Mouse (Mus musculus): ENCODE data around the gene Dock8. TPM values are rescaled to one million over a fixed set of nuclear protein-coding genes. Genes with fewer than 3 reads are reported as not detected.

Gene Dock8
- polyA plus RNA-seq, 2 experiments: 4.8 to 8.3 TPM

- DNase-seq (ENCODE audit: low spot score): no peak
- no peak overlapping the region for H3K9ac ChIP-seq (ENCODE audit: low read depth, low read length, severe bottlenecking)
- TF ChIP-seq POLR2A (IDR thresholded peaks at IDR 0.05; ENCODE audit: borderline replicate concordance, extremely low read depth, insufficient read depth, insufficient read length): no peak
- no peaks in the 10 kb centered on the region for H3K9me3 ChIP-seq (ENCODE audit: control insufficient read depth, low read length)
- no peaks in the 10 kb centered on the region for H3K27me3 ChIP-seq (ENCODE audit: control insufficient read depth, insufficient read depth, low read length)
- H3K27ac ChIP-seq (replicated peaks; ENCODE audit: low read depth, low read length): no peak overlapping the region
- no peak overlapping the region for H3K4me3 ChIP-seq (replicated peaks; ENCODE audit: low read length)
- WGBS: 75% methylated on average over 4 of the region's 4 CpGs
- H3K36me3 ChIP-seq (ENCODE audit: control insufficient read depth, insufficient read depth, low read length): no peaks in the 10 kb centered on the region
- no peaks in the 10 kb centered on the region for H3K4me1 ChIP-seq (ENCODE audit: control insufficient read depth, insufficient read depth, low read length)
- H3K4me2 ChIP-seq (replicated peaks; ENCODE audit: low read depth, low read length, severe bottlenecking): no peak overlapping the region
- no peak for ATAC-seq (ENCODE audit: low FRiP score, low read depth)
Measured at GRCm38 (mm10) chr19:25146122-25146521, 146.8 kb downstream of the Dock8 start.

GRCm38 (mm10) chr19:25149788-25150187 is 150.5 kb downstream of the Dock8 start:
- Histone ChIP-seq H3K9me3 (ENCODE audit: control insufficient read depth, low read length) (no peaks in the 10 kb centered on the region), H3K9ac (ENCODE audit: low read depth, low read length, severe bottlenecking) (no peak overlapping the region), H3K4me1 (ENCODE audit: control insufficient read depth, insufficient read depth, low read length) (no peaks in the 10 kb centered on the region), H3K36me3 (ENCODE audit: control insufficient read depth, insufficient read depth, low read length) (no peaks in the 10 kb centered on the region), H3K4me3 (replicated peaks; ENCODE audit: low read length) (no peak overlapping the region), H3K4me2 (replicated peaks; ENCODE audit: low read depth, low read length, severe bottlenecking) (no peak overlapping the region), H3K27ac (replicated peaks; ENCODE audit: low read depth, low read length) (no peak overlapping the region), H3K27me3 (ENCODE audit: control insufficient read depth, insufficient read depth, low read length) (no peaks in the 10 kb centered on the region)
- whole genome bisulfite sequencing: 62% methylated on average over 8 of the region's 8 CpGs
- no peak for ATAC-seq (ENCODE audit: low FRiP score, low read depth)
- DNase-seq (ENCODE audit: low spot score): no peak
- TF ChIP-seq POLR2A (IDR thresholded peaks at IDR 0.05; ENCODE audit: borderline replicate concordance, extremely low read depth, insufficient read depth, insufficient read length): no peak

GRCm38 (mm10) chr19:25154506-25155178 is 155.3 kb downstream of the Dock8 start:
- Histone ChIP-seq H3K4me1 (ENCODE audit: control insufficient read depth, insufficient read depth, low read length) (no peaks in the 10 kb centered on the region), H3K4me2 (replicated peaks; ENCODE audit: low read depth, low read length, severe bottlenecking) (no peak overlapping the region), H3K9ac (ENCODE audit: low read depth, low read length, severe bottlenecking) (no peak overlapping the region), H3K27ac (replicated peaks; ENCODE audit: low read depth, low read length) (no peak overlapping the region), H3K27me3 (ENCODE audit: control insufficient read depth, insufficient read depth, low read length) (no peaks in the 10 kb centered on the region), H3K36me3 (ENCODE audit: control insufficient read depth, insufficient read depth, low read length) (no peaks in the 10 kb centered on the region), H3K9me3 (ENCODE audit: control insufficient read depth, low read length) (no peaks in the 10 kb centered on the region), H3K4me3 (replicated peaks; ENCODE audit: low read length) (no peak overlapping the region)
- no peak for TF ChIP-seq POLR2A (IDR thresholded peaks at IDR 0.05; ENCODE audit: borderline replicate concordance, extremely low read depth, insufficient read depth, insufficient read length)
- no peak for DNase-seq (ENCODE audit: low spot score)
- 75% methylated on average over 7 of the region's 7 CpGs for WGBS
- no peak for ATAC-seq (ENCODE audit: low FRiP score, low read depth)

GRCm38 (mm10) chr19:25155250-25155649 is 155.9 kb downstream of the Dock8 start:
- 88% methylated on average over 7 of the region's 7 CpGs for WGBS
- H3K4me1 ChIP-seq (ENCODE audit: control insufficient read depth, insufficient read depth, low read length): no peaks in the 10 kb centered on the region
- no peaks in the 10 kb centered on the region for H3K9me3 ChIP-seq (ENCODE audit: control insufficient read depth, low read length)
- DNase-seq (ENCODE audit: low spot score): no peak
- no peak for ATAC-seq (ENCODE audit: low FRiP score, low read depth)
- no peak overlapping the region for H3K27ac ChIP-seq (replicated peaks; ENCODE audit: low read depth, low read length)
- H3K27me3 ChIP-seq (ENCODE audit: control insufficient read depth, insufficient read depth, low read length): no peaks in the 10 kb centered on the region
- H3K36me3 ChIP-seq (ENCODE audit: control insufficient read depth, insufficient read depth, low read length): no peaks in the 10 kb centered on the region
- H3K9ac ChIP-seq (ENCODE audit: low read depth, low read length, severe bottlenecking): no peak overlapping the region
- no peak overlapping the region for H3K4me2 ChIP-seq (replicated peaks; ENCODE audit: low read depth, low read length, severe bottlenecking)
- no peak overlapping the region for H3K4me3 ChIP-seq (replicated peaks; ENCODE audit: low read length)
- TF ChIP-seq POLR2A (IDR thresholded peaks at IDR 0.05; ENCODE audit: borderline replicate concordance, extremely low read depth, insufficient read depth, insufficient read length): no peak

- no peaks in the 10 kb centered on the region for H3K27me3 ChIP-seq (ENCODE audit: control insufficient read depth, insufficient read depth, low read length)
- no peak overlapping the region for H3K4me3 ChIP-seq (replicated peaks; ENCODE audit: low read length)
- H3K4me2 ChIP-seq (replicated peaks; ENCODE audit: low read depth, low read length, severe bottlenecking): no peak overlapping the region
- no peak for TF ChIP-seq POLR2A (IDR thresholded peaks at IDR 0.05; ENCODE audit: borderline replicate concordance, extremely low read depth, insufficient read depth, insufficient read length)
- DNase-seq (ENCODE audit: low spot score): no peak
- 62% methylated on average over 11 of the region's 11 CpGs for WGBS
- no peak overlapping the region for H3K9ac ChIP-seq (ENCODE audit: low read depth, low read length, severe bottlenecking)
- H3K27ac ChIP-seq (replicated peaks; ENCODE audit: low read depth, low read length): no peak overlapping the region
- H3K4me1 ChIP-seq (ENCODE audit: control insufficient read depth, insufficient read depth, low read length): no peaks in the 10 kb centered on the region
- H3K36me3 ChIP-seq (ENCODE audit: control insufficient read depth, insufficient read depth, low read length): no peaks in the 10 kb centered on the region
- H3K9me3 ChIP-seq (ENCODE audit: control insufficient read depth, low read length): no peaks in the 10 kb centered on the region
- no peak for ATAC-seq (ENCODE audit: low FRiP score, low read depth)
Measured at GRCm38 (mm10) chr19:25155709-25156108, 156.4 kb downstream of the Dock8 start.
